Mouse (Mus musculus) urinary bladder, postnatal 14 days (tissue): ENCODE data around the gene Fam187a.

Experiments
- DNase-seq: peaks from one replicate; pipeline ENCODE4 v3.0.0; 2021; ENCODE audit warnings: low spot score

Fam187a gene

GRCm38 (mm10) chr11:102895779-102896178, 10.8 kb downstream of the Fam187a start:
- no peak for DNase-seq

GRCm38 (mm10) chr11:102896641-102897040, 11.7 kb downstream of the Fam187a start:
- no peak for DNase-seq

- DNase-seq, result no peak
Observed at GRCm38 (mm10) chr11:102898408-102898807, 13.4 kb downstream of the Fam187a start.

GRCm38 (mm10) chr11:102900763-102901162, 15.8 kb downstream of the Fam187a start, which contains the start of gene Gfap:
Gene Gfap (minus strand): TSS chr11:102900912.
- DNase-seq, result peak; percentile 86

- no peak for DNase-seq
Observed at GRCm38 (mm10) chr11:102901199-102901598, 16.2 kb downstream of the Fam187a start.

- DNase-seq, result no peak
Observed at GRCm38 (mm10) chr11:102902107-102902506, 17.1 kb downstream of the Fam187a start.

GRCm38 (mm10) chr11:102903654-102904053, 18.7 kb downstream of the Fam187a start:
- no peak for DNase-seq

- no peak for DNase-seq
Observed at GRCm38 (mm10) chr11:102911376-102911775, 26.4 kb downstream of the Fam187a start.

- no peak for DNase-seq
Observed at GRCm38 (mm10) chr11:102915380-102915779, 30.4 kb downstream of the Fam187a start.

- no peak for DNase-seq
Observed at GRCm38 (mm10) chr11:102918077-102918476, 33.1 kb downstream of the Fam187a start.

- no peak for DNase-seq
Observed at GRCm38 (mm10) chr11:102921491-102921890, 36.5 kb downstream of the Fam187a start.

GRCm38 (mm10) chr11:102924557-102925350, 39.8 kb downstream of the Fam187a start, which contains the start of gene Kif18b:
Gene Kif18b (minus strand): TSS chr11:102925124.
- peak; percentile 95 for DNase-seq

- DNase-seq, result peak; percentile 23
Observed at GRCm38 (mm10) chr11:102925351-102925717, 40.4 kb downstream of the Fam187a start.

GRCm38 (mm10) chr11:102930672-102931071, 45.7 kb downstream of the Fam187a start:
- DNase-seq, result no peak

- no peak for DNase-seq
Observed at GRCm38 (mm10) chr11:102936272-102936671, 51.3 kb downstream of the Fam187a start.
